Mouse (Mus musculus) regulatory T cell (primary cell): ENCODE results near the gene Parp8.

Experiments
- in situ Hi-C: fragments of 300-600 bp; cut with MboI, MseI; formaldehyde crosslinking; loops from one replicate; pipeline ENCODE4 v1.15.1; 2025; ENCODE audit warnings: high pct_unique_total_duplicates

Parp8 gene

GRCm38 (mm10) chr13:116879580-116880192, 145.7 kb downstream of the Parp8 start:
- in situ Hi-C loops = loop anchor here (10.0 kb wide), 1 partner anchor 1345 kb away; no protein-coding TSS in a partner anchor

- in situ Hi-C loops = loop anchor here (10.0 kb wide), 1 partner anchor 1355 kb away; no protein-coding TSS in a partner anchor
Measured at GRCm38 (mm10) chr13:116870221-116870620, 155.1 kb downstream of the Parp8 start.

GRCm38 (mm10) chr13:116843937-116844336, 181.4 kb downstream of the Parp8 start:
- in situ Hi-C loops = no loop called here

GRCm38 (mm10) chr13:116830984-116831383, 194.4 kb downstream of the Parp8 start:
- in situ Hi-C loops = no loop called here

GRCm38 (mm10) chr13:116829015-116829414, 196.3 kb downstream of the Parp8 start:
- in situ Hi-C loops = no loop called here

- in situ Hi-C loops = no loop called here
Measured at GRCm38 (mm10) chr13:116811456-116811855, 213.9 kb downstream of the Parp8 start.
